Mouse (Mus musculus) embryonic fibroblast, embryonic 13.5 days (primary cell): ENCODE results near the gene Ugt1a9. TPM values are rescaled to one million over a fixed set of nuclear protein-coding genes. Genes with fewer than 3 reads are reported as not detected.

ENCODE experiments used
- H3K27ac ChIP-seq: 2 replicates; pipeline ENCODE4 v1.5.1; 2012; ENCODE audit warnings: low read length, control low read depth, inconsistent platforms; ENCODE audit not compliant: insufficient read depth
- H3K4me1 ChIP-seq: 2 replicates; pipeline ENCODE4 v1.6.1; 2011; ENCODE audit warnings: low read length; ENCODE audit not compliant: control insufficient read depth, insufficient read depth
- H3K4me3 ChIP-seq: 2 replicates; pipeline ENCODE4 v1.5.1; 2011; ENCODE audit warnings: mild to moderate bottlenecking, control low read depth, low read length; ENCODE audit not compliant: insufficient read depth
- CTCF ChIP-seq: IDR thresholded peaks from 2 replicates; pipeline ENCODE4 v1.5.1; 2011; ENCODE audit warnings: mild to moderate bottlenecking, control low read depth, low read length, moderate library complexity, borderline replicate concordance; ENCODE audit not compliant: insufficient read depth
- POLR2A ChIP-seq: IDR thresholded peaks from 2 replicates; pipeline ENCODE4 v1.6.1; 2011; ENCODE audit warnings: low read depth, mild to moderate bottlenecking, control low read depth, low read length, moderate library complexity
- polyA plus RNA-seq: library from polyadenylated mRNA; stranded (reverse); fragments of >200 nt; gene quantifications from 2 replicates; pipeline ENCODE4 v1.2.4, GENCODE M21; 2011; ENCODE audit warnings: low read depth; ENCODE audit not compliant: missing spikeins, insufficient read length

Ugt1a9 gene
- polyA plus RNA-seq, 1 experiment = not detected

DNA sequence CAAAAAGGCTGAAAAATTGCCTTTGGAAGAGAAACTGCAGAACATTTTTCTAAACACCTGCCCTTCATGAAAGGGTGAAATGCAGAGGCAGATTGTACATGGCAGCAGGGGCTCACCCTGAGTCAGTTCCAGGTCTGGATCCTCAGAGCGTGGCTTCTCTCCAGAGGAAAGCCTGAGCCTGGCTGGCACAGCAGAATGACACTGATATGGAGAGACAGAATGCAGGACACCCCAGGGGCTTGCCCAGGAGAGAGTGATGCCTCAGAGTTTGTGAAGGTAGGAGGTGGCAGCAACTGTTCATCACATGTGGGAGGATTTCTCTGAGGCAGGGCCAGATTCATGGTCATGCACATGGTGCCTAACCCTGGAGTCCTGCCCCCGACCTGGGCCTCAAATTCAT lies 129.4 kb downstream of the Ugt1a9 start:
- TF ChIP-seq CTCF (no peak), POLR2A (no peak)

GRCm38 (mm10) chr1:88200456-88200855 lies 129.9 kb downstream of the Ugt1a9 start, which contains the start of gene Ugt1a2:
Ugt1a2 (plus strand) TSS chr1:88200601.
- no peak for TF ChIP-seq POLR2A
- TF ChIP-seq CTCF = no peak
- no peak within 1 kb of the TSS for H3K27ac ChIP-seq
- no peak within 1 kb of the TSS for H3K4me3 ChIP-seq

More for the DNA sequence above, 129.4 kb downstream of the Ugt1a9 start:
- Histone ChIP-seq H3K4me3 (no peak overlapping the region), H3K4me1 (no peaks in the 10 kb centered on the region), H3K27ac (no peak overlapping the region)

DNA sequence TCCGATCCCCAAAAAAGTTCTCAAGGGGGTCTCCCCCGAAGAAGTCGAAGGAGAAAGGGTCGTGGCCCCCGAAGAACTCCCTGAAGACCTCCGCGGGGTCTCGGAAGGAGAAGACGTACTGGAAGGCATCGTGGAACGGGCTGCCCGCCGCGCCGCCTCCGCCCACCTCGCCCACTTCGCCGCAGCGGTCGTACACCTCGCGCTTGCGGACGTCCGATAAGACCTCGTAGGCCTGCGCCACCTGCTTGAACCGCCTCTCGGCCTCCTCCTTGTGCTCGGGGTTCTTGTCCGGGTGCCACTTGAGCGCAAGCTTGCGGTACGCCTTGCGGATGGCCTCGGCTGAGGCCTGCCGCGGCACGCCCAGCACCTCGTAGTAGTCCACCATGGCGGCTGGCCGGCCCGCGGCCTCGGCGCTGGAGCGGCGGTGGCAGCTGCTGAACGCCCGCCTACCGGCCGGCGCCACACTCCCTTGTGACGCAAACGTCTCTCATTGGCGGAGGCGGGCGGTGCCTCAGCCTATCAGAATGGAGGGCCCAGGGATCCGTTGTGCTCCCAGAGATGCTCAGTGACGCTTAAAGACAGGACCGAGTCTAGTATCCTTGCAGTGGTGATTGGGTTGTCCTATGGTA lies 134.8 kb downstream of the Ugt1a9 start, which contains the start of gene Dnajb3:
Gene Dnajb3 (minus strand): TSS at position 489 of the 629 bp plus-strand sequence.
- TF ChIP-seq CTCF = no peak
- peak; percentile 76 for TF ChIP-seq POLR2A
- Histone ChIP-seq H3K4me3 (peak within 1 kb of the TSS; percentile 44), H3K27ac (no peak within 1 kb of the TSS), H3K4me1 (no peaks in the 10 kb centered on the region)

More at GRCm38 (mm10) chr1:88200456-88200855, 129.9 kb downstream of the Ugt1a9 start, which contains the start of gene Ugt1a2:
- no peaks in the 10 kb centered on the region for H3K4me1 ChIP-seq

GRCm38 (mm10) chr1:88206843-88207479 lies 136.4 kb downstream of the Ugt1a9 start:
- H3K4me1 ChIP-seq = no peaks in the 10 kb centered on the region
- no peak overlapping the region for H3K27ac ChIP-seq
- no peak overlapping the region for H3K4me3 ChIP-seq
- no peak for TF ChIP-seq POLR2A

DNA sequence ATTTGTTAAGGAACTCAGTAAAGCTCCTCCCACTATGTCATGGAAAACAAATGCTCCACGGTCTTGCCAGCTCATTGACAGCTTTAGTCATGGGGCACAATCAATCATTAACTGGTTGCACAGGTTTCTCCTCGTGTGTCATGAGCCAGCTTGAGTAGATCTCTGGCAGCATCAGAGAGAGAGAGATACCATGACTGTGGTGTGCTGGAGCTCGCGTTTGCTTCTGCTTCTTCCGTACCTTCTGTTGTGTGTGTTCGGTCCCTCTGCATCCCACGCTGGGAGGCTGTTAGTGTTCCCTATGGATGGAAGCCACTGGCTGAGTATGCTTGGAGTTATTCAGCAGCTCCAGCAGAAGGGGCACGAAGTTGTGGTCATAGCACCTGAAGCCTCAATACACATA lies 141.2 kb downstream of the Ugt1a9 start, which contains the start of gene Ugt1a1:
Gene Ugt1a1 (plus strand): TSS at position 148 of the 400 bp plus-strand sequence.
- Histone ChIP-seq H3K27ac (no peak within 1 kb of the TSS), H3K4me1 (no peaks in the 10 kb centered on the region), H3K4me3 (no peak within 1 kb of the TSS)
- TF ChIP-seq CTCF = no peak
- TF ChIP-seq POLR2A = no peak

DNA sequence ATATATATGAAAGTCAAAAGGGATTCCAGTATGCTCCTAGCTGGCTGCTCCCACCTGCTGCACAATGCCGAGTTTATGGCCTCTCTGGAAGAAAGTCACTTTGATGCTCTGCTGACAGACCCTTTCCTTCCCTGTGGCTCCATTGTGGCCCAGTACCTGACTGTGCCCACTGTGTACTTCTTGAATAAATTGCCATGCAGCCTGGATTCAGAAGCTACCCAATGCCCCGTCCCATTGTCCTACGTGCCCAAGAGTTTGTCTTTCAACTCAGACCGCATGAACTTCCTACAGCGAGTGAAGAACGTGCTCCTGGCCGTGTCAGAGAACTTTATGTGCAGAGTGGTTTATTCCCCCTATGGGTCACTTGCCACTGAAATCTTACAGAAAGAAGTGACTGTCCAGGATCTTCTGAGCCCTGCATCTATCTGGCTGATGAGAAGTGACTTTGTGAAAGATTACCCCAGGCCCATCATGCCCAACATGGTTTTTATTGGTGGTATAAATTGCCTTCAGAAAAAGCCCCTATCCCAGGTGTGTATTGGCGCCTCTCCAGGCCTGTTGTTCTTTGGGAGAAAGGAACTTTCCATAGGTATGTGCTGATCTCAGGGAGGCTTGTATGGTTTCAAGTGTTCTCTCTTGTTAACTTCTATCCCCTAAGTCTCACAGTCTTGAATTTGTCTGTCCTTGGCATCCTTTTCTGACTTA lies 141.9 kb downstream of the Ugt1a9 start:
- no peaks in the 10 kb centered on the region for H3K4me1 ChIP-seq
- H3K27ac ChIP-seq = no peak overlapping the region
- no peak for TF ChIP-seq POLR2A
- no peak for TF ChIP-seq CTCF
- H3K4me3 ChIP-seq = no peak overlapping the region

DNA sequence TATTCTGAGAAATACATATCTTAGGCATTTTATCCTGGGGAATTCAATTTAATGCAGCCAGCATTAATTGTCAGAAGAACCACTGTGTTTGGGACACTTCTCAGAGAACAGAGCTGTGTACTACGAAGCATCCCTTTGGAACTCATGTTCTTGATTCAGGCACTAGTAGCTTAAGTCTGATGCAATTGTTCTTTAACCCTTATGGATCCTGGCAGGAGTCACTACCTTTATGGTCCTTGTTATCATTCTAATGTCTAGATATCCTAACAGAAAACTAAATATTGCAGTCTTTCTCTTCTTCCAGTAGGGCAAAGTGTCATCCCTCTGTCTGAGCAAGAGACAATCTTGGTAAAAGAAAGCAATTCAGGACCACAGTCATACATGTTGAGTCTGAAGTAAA lies 142.5 kb downstream of the Ugt1a9 start:
- no peak overlapping the region for H3K27ac ChIP-seq
- TF ChIP-seq CTCF (no peak), POLR2A (no peak)
- no peaks in the 10 kb centered on the region for H3K4me1 ChIP-seq
- no peak overlapping the region for H3K4me3 ChIP-seq

GRCm38 (mm10) chr1:88213766-88214461 lies 143.3 kb downstream of the Ugt1a9 start:
- H3K27ac ChIP-seq = no peak overlapping the region

GRCm38 (mm10) chr1:88214462-88214952 lies 143.9 kb downstream of the Ugt1a9 start:
- H3K4me3 ChIP-seq = no peak overlapping the region
- H3K27ac ChIP-seq = no peak overlapping the region
- no peaks in the 10 kb centered on the region for H3K4me1 ChIP-seq
- no peak for TF ChIP-seq POLR2A
- no peak for TF ChIP-seq CTCF

More at GRCm38 (mm10) chr1:88213766-88214461, 143.3 kb downstream of the Ugt1a9 start:
- H3K4me1 ChIP-seq = no peaks in the 10 kb centered on the region
- TF ChIP-seq POLR2A (no peak), CTCF (no peak)
- H3K4me3 ChIP-seq = no peak overlapping the region
